Mouse (Mus musculus): ENCODE results near the gene 4931400O07Rik.

The 4931400O07Rik gene

GRCm38 (mm10) chrX:62467691-62468090 is at the start of gene 4931400O07Rik:
Gene 4931400O07Rik (plus strand): TSS chrX:62467991.
- no peak for DNase-seq

Measured in thymus, postnatal 36 days (tissue).